Mouse (Mus musculus): Measurements from ENCODE around the gene Aloxe3.

DNA sequence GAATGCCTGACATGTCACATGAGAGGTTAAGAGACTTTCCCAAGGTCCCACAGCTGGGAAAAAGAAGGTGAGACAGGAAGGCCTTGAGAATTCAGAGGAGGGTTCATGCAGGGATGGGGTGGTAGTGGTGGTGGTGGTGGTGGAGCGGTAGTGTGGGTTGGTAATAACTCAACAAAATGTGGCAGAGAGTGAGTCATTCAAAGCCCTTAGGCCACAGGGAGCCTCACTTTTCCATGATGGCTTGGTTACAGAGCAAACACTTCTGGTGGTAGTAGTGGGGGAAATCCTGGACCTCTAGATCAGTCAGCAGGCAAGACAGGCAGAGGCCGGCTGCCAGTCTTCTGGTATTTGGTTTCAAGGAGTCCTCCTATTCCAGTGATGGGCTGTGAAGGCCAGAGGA, 46.9 kb downstream of the Aloxe3 start:
- TF ChIP-seq GATA1 (IDR thresholded peaks at IDR 0.05; ENCODE audit: low read length) = no peak
- TF ChIP-seq TAL1 (IDR thresholded peaks at IDR 0.05; ENCODE audit: low read length) = no peak

Measured in erythroblast, embryonic 14.5 days (primary cell).